Mouse (Mus musculus) left cerebral cortex, adult 18-20 months (tissue): ENCODE measurements around the gene Olfr1358. TPM values are rescaled to one million over a fixed set of nuclear protein-coding genes. Genes with fewer than 3 reads are reported as not detected.

Experiments used
- DNase-seq, 2 experiments: peaks; one replicate each; pipeline ENCODE4 v3.0.0; 2021 to 2022; ENCODE audit warnings: low spot score in 2 of 2, mixed read lengths in 1 of 2
- microRNA-seq, 2 experiments: library from miRNA; unstranded; fragments of <30 nt; microRNA quantifications; one replicate each; pipeline ENCODE4 v1.2.0; 2021
- total RNA-seq, 2 experiments: library from RNA; stranded (reverse); gene quantifications; 2 replicates each; pipeline ENCODE4 v1.2.3; 2021

Olfr1358 gene
- total RNA-seq, 2 experiments from 2014 or later: not detected

DNA sequence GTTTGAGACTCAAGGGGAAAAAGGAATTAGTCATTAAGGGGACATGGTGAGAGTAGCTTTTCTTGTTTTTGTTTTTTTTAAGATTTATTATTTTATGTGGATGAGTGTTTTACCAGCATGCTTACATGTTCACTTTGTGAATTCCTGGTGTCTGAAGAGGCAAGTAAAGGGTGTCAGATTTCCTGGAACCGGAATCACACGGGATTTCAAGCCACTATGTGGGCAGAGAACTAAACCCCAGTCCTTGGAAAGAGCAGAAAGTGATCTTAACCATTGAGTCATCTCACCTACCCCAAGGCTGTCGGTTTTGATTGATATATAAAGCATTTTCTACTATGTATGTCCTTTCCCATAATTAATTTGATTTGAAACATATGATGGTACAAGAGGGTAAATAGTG lies 52.5 kb downstream of the Olfr1358 start:
- no peak for DNase-seq

Small RNAs within 50 kb of the gene (microRNA-seq; reads per million reads assigned to microRNA genes)
- gene Gm27541: 0 reads per million in 2 experiments

Other genes starting within 250 kb of the Olfr1358 start
- gene Agpat3, start 164.9 kb upstream of the Olfr1358 start, total RNA-seq: 100 to 1,000 TPM; 233 to 243 TPM
- 100 to 1,000 TPM; 362 to 368 TPM for gene Rrp1, start 104.4 kb upstream of the Olfr1358 start, total RNA-seq
- gene Cstb, start 91.8 kb upstream of the Olfr1358 start, total RNA-seq: 10 to 100 TPM; 38.5 to 40.4 TPM
- 100 to 1,000 TPM; 124 to 128 TPM for gene Pdxk, start 52.5 kb upstream of the Olfr1358 start, total RNA-seq
- 10 to 100 TPM; 30.5 to 30.9 TPM for gene Ilvbl, start 56.9 kb downstream of the Olfr1358 start, total RNA-seq
- 1 to 10 TPM; 7.8 to 8.5 TPM for gene Syde1, start 74.5 kb downstream of the Olfr1358 start, total RNA-seq
- not detected for gene Olfr1357, start 100.6 kb downstream of the Olfr1358 start, total RNA-seq
- gene Casp14, start 200.9 kb downstream of the Olfr1358 start, total RNA-seq: not detected
- gene Ccdc105, start 235.6 kb downstream of the Olfr1358 start, total RNA-seq: under 1 TPM; 0.49 to 0.59 TPM